Mouse (Mus musculus) MEL (cell line): ENCODE measurements at regions not wholly inside any gene's neighbourhood (a gene's known extent, or its start where the extent isn't known, plus 50 kb on each side); places are given as distances from the start of the nearest gene placed in this dataset.

Source experiments
- DNase-seq: peaks from one replicate; pipeline ENCODE4 v3.0.0; 2011; ENCODE audit warnings: low read depth, low spot score
- H3K27ac ChIP-seq: 2 replicates; pipeline ENCODE4 v1.5.1; 2012; ENCODE audit warnings: low read depth, mild to moderate bottlenecking, control low read depth, low read length, moderate library complexity; ENCODE audit not compliant: control insufficient read depth
- H3K27me3 ChIP-seq, 2 experiments: fragments of 150-350 bp in 1 of 2; sonication (generic) in 1 of 2; 2 replicates each; pipeline ENCODE4 v1.6.1; 2012; ENCODE audit warnings: low read length in 2 of 2, mild to moderate bottlenecking in 2 of 2, improper control_type of control experiment in 1 of 2, moderate library complexity in 1 of 2; ENCODE audit not compliant: insufficient read depth in 2 of 2, control insufficient read depth in 1 of 2
- H3K36me3 ChIP-seq, 2 experiments: 2 replicates each; pipeline ENCODE4 v1.6.1; 2012 to 2014; ENCODE audit warnings: low read length in 2 of 2, improper control_type of control experiment in 1 of 2, inconsistent platforms in 1 of 2, mild to moderate bottlenecking in 1 of 2; ENCODE audit not compliant: insufficient read depth in 2 of 2, control insufficient read depth in 1 of 2
- H3K4me1 ChIP-seq, 2 experiments: fragments of 150-350 bp in 1 of 2; sonication (generic) in 1 of 2; 2 replicates each; pipeline ENCODE4 v1.6.1; 2012; ENCODE audit warnings: low read length in 2 of 2, improper control_type of control experiment in 1 of 2, mild to moderate bottlenecking in 1 of 2; ENCODE audit not compliant: insufficient read depth in 2 of 2, control insufficient read depth in 1 of 2
- H3K4me3 ChIP-seq, 2 experiments: fragments of 150-350 bp in 1 of 2; sonication (generic) in 1 of 2; 2 replicates each; pipeline ENCODE4 v1.5.1; 2012; ENCODE audit warnings: low read depth in 2 of 2, low read length in 2 of 2, mild to moderate bottlenecking in 2 of 2, moderate library complexity in 2 of 2, control low read depth in 1 of 2, improper control_type of control experiment in 1 of 2; ENCODE audit not compliant: control insufficient read depth in 1 of 2, insufficient read depth in 1 of 2
- H3K79me2 ChIP-seq: 2 replicates; pipeline ENCODE4 v1.6.1; 2012; ENCODE audit warnings: mild to moderate bottlenecking, low read length, moderate library complexity; ENCODE audit not compliant: control insufficient read depth, poor library complexity, insufficient read depth
- H3K9ac ChIP-seq: 2 replicates; pipeline ENCODE4 v1.6.1; 2012; ENCODE audit warnings: low read depth, mild to moderate bottlenecking, control low read depth, low read length, moderate library complexity; ENCODE audit not compliant: control insufficient read depth, poor library complexity, severe bottlenecking
- H3K9me3 ChIP-seq: fragments of 150-350 bp; sonication (generic); replicated peaks from 2 replicates; pipeline ENCODE4 v1.6.1; 2012; ENCODE audit warnings: mild to moderate bottlenecking, low read length, improper control_type of control experiment, moderate library complexity; ENCODE audit not compliant: insufficient read depth
- CHD1 ChIP-seq: IDR thresholded peaks from 2 replicates; pipeline ENCODE4 v1.6.1; 2012; ENCODE audit warnings: low read depth, mild to moderate bottlenecking, inconsistent platforms, low read length, improper control_type of control experiment
- CHD2 ChIP-seq: IDR thresholded peaks from 2 replicates; pipeline ENCODE4 v1.6.1; 2011; ENCODE audit warnings: low read length, improper control_type of control experiment
- CTCF ChIP-seq, 3 experiments: IDR thresholded peaks in 2 of 3; conservative IDR thresholded peaks in 1 of 3; 2 replicates each; pipeline ENCODE4 v1.5.1; 2011 to 2012; ENCODE audit warnings: low read length in 3 of 3, low read depth in 2 of 3, mild to moderate bottlenecking in 2 of 3, improper control_type of control experiment in 1 of 3, inconsistent platforms in 1 of 3, mixed read lengths in 1 of 3, moderate library complexity in 1 of 3; ENCODE audit not compliant: control insufficient read depth in 1 of 3, insufficient read depth in 1 of 3, poor library complexity in 1 of 3, severe bottlenecking in 1 of 3
- ELF1 ChIP-seq: IDR thresholded peaks from 2 replicates; pipeline ENCODE4 v1.6.1; 2014; ENCODE audit warnings: low read depth, mild to moderate bottlenecking, inconsistent platforms, low read length, improper control_type of control experiment, moderate library complexity
- ETS1 ChIP-seq: IDR thresholded peaks from 2 replicates; pipeline ENCODE4 v1.6.1; 2012; ENCODE audit warnings: low read depth, mild to moderate bottlenecking, inconsistent platforms, low read length, improper control_type of control experiment, moderate library complexity
- GABPA ChIP-seq: IDR thresholded peaks from 2 replicates; pipeline ENCODE4 v1.6.1; 2012; ENCODE audit warnings: low read depth, mild to moderate bottlenecking, inconsistent platforms, low read length, improper control_type of control experiment, moderate library complexity
- GATA1 ChIP-seq: IDR thresholded peaks from 2 replicates; pipeline ENCODE4 v1.6.1; 2011; ENCODE audit warnings: low read depth, low read length, improper control_type of control experiment
- MAFK ChIP-seq: IDR thresholded peaks from 2 replicates; pipeline ENCODE4 v1.6.1; 2011; ENCODE audit warnings: low read depth, mild to moderate bottlenecking, low read length, improper control_type of control experiment, borderline replicate concordance
- MAZ ChIP-seq: IDR thresholded peaks from 2 replicates; pipeline ENCODE4 v1.6.1; 2012; ENCODE audit warnings: low read depth, mild to moderate bottlenecking, inconsistent platforms, low read length, improper control_type of control experiment
- MEF2A ChIP-seq: IDR thresholded peaks from 2 replicates; pipeline ENCODE4 v1.6.1; 2014; ENCODE audit warnings: low read depth, mild to moderate bottlenecking, inconsistent platforms, low read length, improper control_type of control experiment; ENCODE audit not compliant: poor library complexity, insufficient replicate concordance, severe bottlenecking; ENCODE audit errors: extremely low read depth
- MYB ChIP-seq: IDR thresholded peaks from 2 replicates; pipeline ENCODE4 v1.6.1; 2011; ENCODE audit warnings: mild to moderate bottlenecking, low read depth, low read length, improper control_type of control experiment
- NRF1 ChIP-seq: IDR thresholded peaks from 2 replicates; pipeline ENCODE4 v1.6.1; 2014; ENCODE audit warnings: low read depth, mild to moderate bottlenecking, inconsistent platforms, low read length, improper control_type of control experiment, moderate library complexity; ENCODE audit not compliant: poor library complexity, insufficient read depth, severe bottlenecking
- POLR2A ChIP-seq, 2 experiments: IDR thresholded peaks; 2 replicates each; pipeline ENCODE4 v1.6.1; 2011 to 2012; ENCODE audit warnings: low read length in 2 of 2, mild to moderate bottlenecking in 2 of 2, control low read depth in 1 of 2, improper control_type of control experiment in 1 of 2, low read depth in 1 of 2, moderate library complexity in 1 of 2; ENCODE audit not compliant: control insufficient read depth in 1 of 2, insufficient read depth in 1 of 2, poor library complexity in 1 of 2
- POLR2AphosphoS5 ChIP-seq: IDR thresholded peaks from 2 replicates; pipeline ENCODE4 v1.6.1; 2012; ENCODE audit warnings: low read depth, borderline replicate concordance, mild to moderate bottlenecking, inconsistent platforms, low read length, moderate library complexity, mixed read lengths
- TBP ChIP-seq: IDR thresholded peaks from 2 replicates; pipeline ENCODE4 v1.8.0; 2011; ENCODE audit warnings: low read depth, low read length, improper control_type of control experiment
- UBTF ChIP-seq: IDR thresholded peaks from 2 replicates; pipeline ENCODE4 v1.6.1; 2012; ENCODE audit warnings: low read depth, mild to moderate bottlenecking, inconsistent platforms, low read length, improper control_type of control experiment, moderate library complexity, borderline replicate concordance; ENCODE audit not compliant: insufficient read depth
- ZC3H11A ChIP-seq: IDR thresholded peaks from 2 replicates; pipeline ENCODE4 v1.6.1; 2012; ENCODE audit warnings: low read depth, mild to moderate bottlenecking, inconsistent platforms, low read length, improper control_type of control experiment
- ZKSCAN1 ChIP-seq: IDR thresholded peaks from 2 replicates; pipeline ENCODE4 v1.6.1; 2012; ENCODE audit warnings: low read depth, mild to moderate bottlenecking, inconsistent platforms, low read length, improper control_type of control experiment, moderate library complexity
- ZMIZ1 ChIP-seq: IDR thresholded peaks from 2 replicates; pipeline ENCODE4 v1.6.1; 2012; ENCODE audit warnings: low read depth, mild to moderate bottlenecking, inconsistent platforms, low read length, improper control_type of control experiment, moderate library complexity

- Histone ChIP-seq H3K9ac (no peak overlapping the region), H3K9me3 (no peaks in the 10 kb centered on the region), H3K27me3 (no peaks in the 10 kb centered on the region), H3K4me3 (no peak overlapping the region), H3K79me2 (no peaks in the 10 kb centered on the region), H3K4me1 (no peaks in the 10 kb centered on the region), H3K36me3 (no peaks in the 10 kb centered on the region), H3K27ac (no peak overlapping the region)
- DNase-seq: no peak
- no peak for TF ChIP-seq MYB
Observed at GRCm38 (mm10) chr13:44319101-44319500, 410.2 kb upstream of the Jarid2 start.

- TF ChIP-seq POLR2AphosphoS5 (no peak), MYB (no peak), MAFK (no peak), ZC3H11A (no peak), CHD2 (no peak), ELF1 (no peak), UBTF (no peak)
- TF ChIP-seq, all 39 proteins: peak for 0
- DNase-seq: no peak
- H3K9ac ChIP-seq: no peak overlapping the region
- no peaks in the 10 kb centered on the region for H3K9me3 ChIP-seq
- no peaks in the 10 kb centered on the region for H3K4me1 ChIP-seq
- H3K36me3 ChIP-seq: no peaks in the 10 kb centered on the region
- no peak overlapping the region for H3K4me3 ChIP-seq
- H3K27ac ChIP-seq: no peak overlapping the region
- H3K27me3 ChIP-seq: no peaks in the 10 kb centered on the region
- no peaks in the 10 kb centered on the region for H3K79me2 ChIP-seq
Observed at GRCm38 (mm10) chr13:44319511-44319910, 409.8 kb upstream of the Jarid2 start.

GRCm38 (mm10) chr13:44320311-44320710 is 409.0 kb upstream of the Jarid2 start:
- DNase-seq: no peak
- no peaks in the 10 kb centered on the region for H3K36me3 ChIP-seq
- H3K4me1 ChIP-seq: no peaks in the 10 kb centered on the region

More at GRCm38 (mm10) chr13:44320311-44320710, 409.0 kb upstream of the Jarid2 start:
- H3K27ac ChIP-seq: no peak overlapping the region
- H3K9ac ChIP-seq: no peak overlapping the region
- no peak overlapping the region for H3K4me3 ChIP-seq
- no peaks in the 10 kb centered on the region for H3K27me3 ChIP-seq
- H3K79me2 ChIP-seq: no peaks in the 10 kb centered on the region
- TF ChIP-seq ZKSCAN1: no peak
- no peak for TF ChIP-seq MAZ
- TF ChIP-seq MEF2A: no peak
- no peak for TF ChIP-seq CHD1
- no peak for TF ChIP-seq TBP
- no peak for TF ChIP-seq CTCF (IDR thresholded peaks at IDR 0.05 in 2 of 3, conservative IDR thresholded peaks at IDR 0.05 in 1 of 3; ENCODE audit: control insufficient read depth in 1 of 3, insufficient read depth in 1 of 3, low read depth in 2 of 3, low read length in 3 of 3, poor library complexity in 1 of 3, severe bottlenecking in 1 of 3)
- no peak for TF ChIP-seq GATA1
- TF ChIP-seq ZMIZ1: no peak
- no peak for TF ChIP-seq ETS1
- no peak for TF ChIP-seq POLR2A (IDR thresholded peaks at IDR 0.05; ENCODE audit: control insufficient read depth in 1 of 2, insufficient read depth in 1 of 2, low read depth in 1 of 2, low read length in 2 of 2, poor library complexity in 1 of 2)
- TF ChIP-seq GABPA: no peak
- no peak for TF ChIP-seq NRF1
- no peaks in the 10 kb centered on the region for H3K9me3 ChIP-seq
